Mouse (Mus musculus): ENCODE measurements at regions not wholly inside any gene's neighbourhood (a gene's known extent, or its start where the extent isn't known, plus 50 kb on each side); places are given as distances from the start of the nearest gene placed in this dataset.

GRCm38 (mm10) chr7:34506816-34507215 is 113.7 kb upstream of the Lsm14a start:
- DNase-seq (ENCODE audit: low read depth, low spot score): no peak

GRCm38 (mm10) chr7:34493892-34494291 is 100.8 kb upstream of the Lsm14a start:
- DNase-seq (ENCODE audit: low read depth, low spot score): peak; percentile 64

GRCm38 (mm10) chr7:34484908-34485598 is 91.9 kb upstream of the Lsm14a start:
- DNase-seq (ENCODE audit: low read depth, low spot score): peak; percentile 1

DNA sequence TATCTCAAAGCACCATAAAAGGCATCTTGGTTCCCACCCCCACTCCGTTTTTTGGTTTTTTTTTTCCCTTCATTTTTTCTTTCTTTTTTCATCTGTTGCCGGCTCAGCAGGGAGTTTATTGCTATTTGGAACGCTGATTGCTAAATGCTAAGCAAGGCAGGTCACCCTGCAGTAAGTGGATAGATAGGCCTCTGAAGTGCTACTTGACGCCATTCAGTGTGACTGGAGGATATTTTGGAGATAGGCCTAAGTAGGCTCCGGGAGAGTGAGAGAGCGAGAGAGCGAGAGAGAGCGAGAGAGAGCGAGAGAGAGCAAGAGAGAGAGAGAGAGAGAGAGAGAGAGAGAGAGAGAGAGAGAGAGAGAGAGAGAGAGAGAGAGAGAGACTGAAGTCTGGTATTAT is 90.3 kb upstream of the Lsm14a start:
- no peak for DNase-seq (ENCODE audit: low read depth, low spot score)

GRCm38 (mm10) chr7:34480771-34481170 is 87.7 kb upstream of the Lsm14a start:
- no peak for DNase-seq (ENCODE audit: low read depth, low spot score)

- DNase-seq (ENCODE audit: low read depth, low spot score): no peak
Observed at GRCm38 (mm10) chr7:34471003-34471402, 77.9 kb upstream of the Lsm14a start.

GRCm38 (mm10) chr7:34462069-34462468 is 69.0 kb upstream of the Lsm14a start:
- peak; percentile 39 for DNase-seq (ENCODE audit: low read depth, low spot score)

DNA sequence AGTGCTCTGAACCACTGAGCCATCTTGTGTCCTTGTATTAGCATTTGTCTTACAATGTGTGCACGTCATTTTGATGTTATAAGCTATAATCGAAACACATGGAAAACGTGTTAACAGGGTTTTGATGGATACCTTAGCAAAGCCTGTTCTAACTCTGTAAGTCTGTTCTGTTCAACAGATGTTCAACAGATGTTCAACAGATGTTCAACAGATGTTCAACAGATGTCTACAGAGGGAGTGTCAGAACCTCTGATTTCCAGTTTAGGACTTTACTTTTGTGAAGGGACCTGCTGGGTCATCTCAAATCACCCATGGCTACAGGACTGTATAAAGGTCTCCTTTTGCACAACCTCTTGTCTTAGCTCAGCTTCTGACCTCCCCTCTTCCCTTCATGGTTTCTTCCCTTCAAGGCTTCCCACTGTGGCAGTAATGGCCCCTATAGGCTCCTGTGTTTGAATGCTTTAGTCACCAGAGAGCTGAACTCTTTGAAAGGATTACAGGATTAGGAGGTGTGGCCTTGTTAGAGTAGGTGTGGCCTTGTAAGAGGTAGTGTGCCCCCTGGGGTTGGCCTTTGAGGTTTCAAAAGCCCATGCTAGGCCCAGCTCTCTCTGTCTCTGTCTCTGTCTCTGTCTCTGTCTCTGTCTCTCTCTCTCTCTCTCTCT is 66.8 kb upstream of the Lsm14a start:
- DNase-seq (ENCODE audit: low read depth, low spot score): peak; percentile 6

DNA sequence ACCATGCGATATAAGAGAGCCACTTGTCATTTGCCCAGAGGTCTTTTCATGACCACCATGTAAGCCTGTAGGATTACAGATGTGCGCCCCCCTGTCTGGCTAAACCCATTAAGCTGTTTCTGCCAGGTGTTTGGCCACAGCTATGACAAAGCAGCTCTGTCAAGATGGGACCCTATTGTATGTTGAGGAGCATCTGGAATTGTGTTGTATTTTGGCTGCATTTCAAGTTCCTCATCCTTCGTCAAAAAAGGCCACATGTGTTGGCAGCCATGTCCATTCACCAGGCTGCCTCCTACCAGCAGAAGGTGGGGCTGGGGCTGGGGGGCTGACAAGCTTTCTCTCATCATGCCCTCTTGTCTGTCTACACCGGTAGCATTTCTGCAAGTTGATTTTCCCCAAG is 65.7 kb upstream of the Lsm14a start:
- no peak for DNase-seq (ENCODE audit: low read depth, low spot score)

DNA sequence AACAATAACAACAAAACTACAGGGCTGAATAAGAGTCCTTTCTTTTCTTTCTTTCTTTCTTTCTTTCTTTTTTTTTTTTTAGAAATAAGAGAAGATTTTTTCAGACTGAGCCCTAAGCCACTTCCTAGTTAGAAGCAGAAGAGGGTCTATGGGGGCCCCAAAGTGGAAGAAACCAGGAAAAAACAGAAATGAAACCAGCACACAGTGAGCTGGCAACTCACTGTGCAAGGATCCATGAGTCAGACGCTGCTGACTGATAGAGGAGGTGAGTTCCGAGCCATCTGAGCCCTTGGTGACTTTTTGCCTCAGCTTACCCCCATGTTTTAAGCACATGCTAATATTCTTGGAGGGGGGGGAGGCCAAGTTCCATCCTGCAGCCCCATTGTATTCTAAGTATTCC is 55.2 kb upstream of the Lsm14a start:
- no peak for DNase-seq (ENCODE audit: low read depth, low spot score)

DNA sequence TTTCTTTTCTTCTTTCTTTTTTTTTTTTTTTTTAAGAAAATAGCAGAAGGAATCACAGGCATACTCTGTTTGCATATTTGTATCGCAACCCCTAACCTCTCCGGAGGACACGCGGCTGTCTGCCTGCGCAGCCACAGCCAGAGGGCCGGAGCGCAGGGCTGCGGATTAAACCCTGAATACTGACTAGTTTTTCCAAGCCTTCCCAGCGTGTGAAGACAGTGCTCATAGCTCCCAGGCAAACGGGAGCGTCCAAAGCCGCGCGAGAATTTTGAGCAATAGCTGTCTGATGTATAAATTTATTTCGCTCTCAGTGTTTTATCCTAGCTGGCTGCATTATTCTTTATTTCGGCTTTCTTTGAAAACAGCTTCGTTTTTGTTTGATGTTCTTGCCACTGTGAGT is 51.1 kb upstream of the Lsm14a start:
- DNase-seq (ENCODE audit: low read depth, low spot score): no peak

All from 3T3-L1 (cell line).